Mouse (Mus musculus) testis, adult 10 weeks (tissue): ENCODE results near the gene Birc5. TPM values are rescaled to one million over a fixed set of nuclear protein-coding genes. Genes with fewer than 3 reads are reported as not detected.

ENCODE experiments used
- polyA plus RNA-seq: library from polyadenylated mRNA; stranded (reverse); fragments of 350-450 nt; fragmentation: Illumina TruSeq; extraction: RNeasy Lipid Tissue Mini Kit (QIAGEN cat#74804); gene quantifications from one replicate; pipeline ENCODE4 v1.2.3, GENCODE M21; 2014; ENCODE audit warnings: low read depth, low replicate concordance

Birc5 gene
- polyA plus RNA-seq, result 93.7 TPM

GRCm38 (mm10) chr11:117848985-117849671, at the start of gene Birc5:
TSS of gene Birc5 (plus strand) at chr11:117849251.

GRCm38 (mm10) chr11:117809407-117810311, 39.4 kb upstream of the Birc5 start, which contains the start of the genes Gm20708 and Syngr2:
TSS of gene Gm20708 (plus strand) at chr11:117809668.
TSS of gene Syngr2 (plus strand) at chr11:117809668.

DNA sequence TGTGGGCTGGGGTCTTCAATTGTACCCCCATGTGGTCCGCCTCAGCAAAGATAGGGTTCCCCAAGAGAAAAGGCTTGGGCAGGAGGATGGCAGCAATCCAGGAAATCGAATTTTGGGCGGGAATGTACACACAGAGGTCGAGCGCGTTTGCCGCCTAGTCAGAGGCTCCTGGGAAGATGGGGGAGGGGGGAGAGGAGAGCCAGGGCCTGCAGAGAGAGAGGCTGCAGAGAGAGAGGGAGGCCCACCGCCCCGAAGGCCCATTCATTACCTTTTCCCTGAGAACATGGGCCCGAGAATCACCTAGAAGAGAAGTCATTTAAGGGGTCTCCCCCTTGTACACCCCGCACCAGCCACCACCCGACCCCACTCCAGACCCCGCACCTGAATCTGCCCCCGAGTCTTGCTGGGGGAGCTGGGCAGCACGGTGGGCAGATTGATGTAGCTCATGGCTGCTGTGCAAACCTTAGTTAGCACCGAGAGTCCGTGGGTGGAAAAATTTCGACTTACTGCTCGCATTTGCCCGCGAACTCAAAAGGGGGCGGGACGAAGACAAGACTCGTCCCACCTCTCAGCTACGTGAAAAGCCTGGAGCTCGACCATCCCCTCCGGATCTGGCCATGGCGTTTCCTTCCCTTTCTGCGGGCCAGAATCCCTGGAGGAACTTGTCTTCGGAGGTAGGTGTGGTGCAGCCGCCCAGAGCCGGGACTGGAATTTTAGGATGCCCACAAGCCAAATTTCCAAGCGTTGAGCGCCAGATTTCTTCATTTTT, 23.5 kb upstream of the Birc5 start, which contains the start of the genes Afmid and Tk1:
TSS of gene Afmid (plus strand) at position 592 of the 769 bp plus-strand sequence.
TSS of gene Tk1 (minus strand) at position 760 of the 769 bp plus-strand sequence.

DNA sequence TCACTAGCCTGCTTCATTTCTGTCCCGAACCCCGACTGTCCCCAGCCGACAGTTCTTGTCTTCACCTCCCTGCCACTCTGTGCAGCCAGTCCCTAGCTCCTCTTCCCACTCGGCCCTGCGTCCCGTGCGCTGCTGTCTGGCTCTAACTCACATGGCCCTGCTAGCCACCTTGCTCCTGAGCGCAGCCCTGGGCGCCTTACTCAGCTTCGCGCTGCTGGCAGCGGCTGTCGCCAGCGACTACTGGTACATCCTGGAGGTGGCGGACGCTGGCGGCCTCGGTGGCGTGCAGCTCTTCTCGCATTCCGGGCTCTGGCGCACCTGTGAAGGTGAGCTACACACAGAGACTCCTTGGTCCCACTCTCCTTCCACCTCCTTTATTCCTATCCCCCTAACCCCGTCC, 11.6 kb downstream of the Birc5 start, which contains the start of gene Tmem235:
TSS of gene Tmem235 (plus strand) at position 152 of the 400 bp plus-strand sequence.

GRCm38 (mm10) chr11:117872861-117873608, 24.0 kb downstream of the Birc5 start, which contains the start of gene Tha1:
TSS of gene Tha1 (minus strand) at chr11:117873481.

Other genes with a start within 250 kb of the Birc5 start
- 8.2 TPM for gene Tnrc6c, start 195.0 kb upstream of the Birc5 start, polyA plus RNA-seq
- 0.07 TPM for gene Tmc8, start 67.2 kb upstream of the Birc5 start, polyA plus RNA-seq
- gene Tmc6, start 67.1 kb upstream of the Birc5 start, polyA plus RNA-seq, result 0.45 TPM
- not detected for gene 6030468B19Rik, start 51.6 kb upstream of the Birc5 start, polyA plus RNA-seq
- 2.1 TPM for gene Gm20708, start 39.6 kb upstream of the Birc5 start, polyA plus RNA-seq
- gene Syngr2, start 39.6 kb upstream of the Birc5 start, polyA plus RNA-seq, result 2.2 TPM
- 0.91 TPM for gene Afmid, start 23.3 kb upstream of the Birc5 start, polyA plus RNA-seq
- 0.32 TPM for gene Tk1, start 23.2 kb upstream of the Birc5 start, polyA plus RNA-seq
- gene Tmem235, start 11.5 kb downstream of the Birc5 start, polyA plus RNA-seq, result not detected
- not detected for gene Tha1, start 24.2 kb downstream of the Birc5 start, polyA plus RNA-seq
- 0.10 TPM for gene Socs3, start 120.8 kb downstream of the Birc5 start, polyA plus RNA-seq
- 6.1 TPM for gene Pgs1, start 137.0 kb downstream of the Birc5 start, polyA plus RNA-seq